Mouse (Mus musculus) forebrain, embryonic 11.5 days (tissue): ENCODE results near the gene Nfkbil1. TPM values are rescaled to one million over a fixed set of nuclear protein-coding genes. Genes with fewer than 3 reads are reported as not detected.

Experiments used
- ATAC-seq: fragments of 200-750 bp; cut with Nextera tagmentation; replicated peaks from 2 replicates; pipeline ENCODE4 v1.8.0; 2017; ENCODE audit warnings: moderate TSS enrichment; ENCODE audit not compliant: low FRiP score
- DNase-seq: peaks from one replicate; pipeline ENCODE4 v3.0.0-alpha.2; 2017; ENCODE audit warnings: low spot score
- H3K27ac ChIP-seq: fragments of 300-500 bp; sonication (generic); 2 replicates; pipeline ENCODE4 v1.5.1; 2014; ENCODE audit warnings: low read depth, low read length
- H3K27me3 ChIP-seq: fragments of 300-500 bp; sonication (generic); 2 replicates; pipeline ENCODE4 v1.6.1; 2014; ENCODE audit warnings: mild to moderate bottlenecking, low read length, mixed read lengths; ENCODE audit not compliant: control insufficient read depth, insufficient read depth
- H3K36me3 ChIP-seq: fragments of 300-500 bp; sonication (generic); 2 replicates; pipeline ENCODE4 v1.6.1; 2014; ENCODE audit warnings: mild to moderate bottlenecking, low read length, moderate library complexity, mixed read lengths; ENCODE audit not compliant: control insufficient read depth, insufficient read depth
- H3K4me1 ChIP-seq: fragments of 300-500 bp; sonication (generic); replicated peaks from 2 replicates; pipeline ENCODE4 v1.6.1; 2014; ENCODE audit warnings: low read length, mixed read lengths; ENCODE audit not compliant: control insufficient read depth, insufficient read depth
- H3K4me2 ChIP-seq: fragments of 300-500 bp; sonication (generic); 2 replicates; pipeline ENCODE4 v1.6.1; 2014; ENCODE audit warnings: low read depth, mild to moderate bottlenecking, low read length, moderate library complexity, mixed read lengths; ENCODE audit not compliant: severe bottlenecking
- H3K4me3 ChIP-seq: fragments of 300-500 bp; sonication (generic); 2 replicates; pipeline ENCODE4 v1.5.1; 2014; ENCODE audit warnings: low read depth, low read length
- H3K9ac ChIP-seq: fragments of 300-500 bp; sonication (generic); 2 replicates; pipeline ENCODE4 v1.6.1; 2014; ENCODE audit warnings: low read length
- H3K9me3 ChIP-seq: fragments of 300-500 bp; sonication (generic); 2 replicates; pipeline ENCODE4 v1.6.1; 2016; ENCODE audit warnings: low read length, mixed read lengths; ENCODE audit not compliant: control insufficient read depth
- WGBS: fragments of 180-500 bp; shearing (Covaris S2); extraction: QIAGEN DNeasy Blood & Tissue Kit; methylation state at CpG from one replicate; pipeline ENCODE4 v1.1.7; 2014; 5-methylcytosine and 5-hydroxymethylcytosine counted together
- polyA plus RNA-seq: library from polyadenylated mRNA; unstranded; fragments of >200 nt; fragmentation: Nextera tagmentation; extraction: Ambion mirVana; gene quantifications from 2 replicates; pipeline ENCODE4 v1.2.1, GENCODE M21; 2014

The Nfkbil1 gene
- polyA plus RNA-seq, 1 experiment from 2014 or later = 4.3 TPM

- Histone ChIP-seq H3K27me3 (no peaks in the 10 kb centered on the region), H3K4me2 (no peak overlapping the region), H3K36me3 (peaks cover 7% of the 10 kb centered on the region; the same call in 1 of the 2 replicates), H3K27ac (no peak overlapping the region), H3K4me1 (no peaks in the 10 kb centered on the region), H3K9ac (no peak overlapping the region), H3K9me3 (no peaks in the 10 kb centered on the region), H3K4me3 (no peak overlapping the region)
- 83% methylated on average over 1 of the region's 1 CpGs for WGBS
- ATAC-seq (no peak), DNase-seq (no peak)
Measured at GRCm38 (mm10) chr17:35257378-35257777, 21.8 kb upstream of the Nfkbil1 start.

DNA sequence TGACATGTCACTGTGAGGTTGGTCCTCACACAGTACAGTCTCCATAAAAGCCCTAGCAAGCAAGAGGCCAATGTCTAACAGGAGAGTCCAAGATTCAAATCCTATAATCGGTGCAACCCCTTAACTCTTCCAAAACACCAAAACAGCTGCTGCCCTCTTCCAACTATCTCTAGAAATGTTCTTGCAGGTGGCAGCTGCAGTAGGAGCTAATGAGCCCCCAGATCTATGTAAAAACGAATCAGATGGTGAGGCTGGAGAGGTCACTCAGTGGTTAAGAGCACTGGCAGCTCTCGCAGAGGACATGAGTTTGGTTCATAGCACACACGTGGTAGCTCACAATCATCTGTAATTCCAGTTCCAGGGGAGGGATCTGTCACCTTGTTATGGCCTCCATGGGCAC lies 20.1 kb upstream of the Nfkbil1 start:
- no peak overlapping the region for H3K9ac ChIP-seq
- H3K27me3 ChIP-seq = no peaks in the 10 kb centered on the region
- H3K4me2 ChIP-seq = no peak overlapping the region
- DNase-seq = no peak
- H3K4me1 ChIP-seq = no peaks in the 10 kb centered on the region
- H3K9me3 ChIP-seq = no peaks in the 10 kb centered on the region
- peaks cover 19% of the 10 kb centered on the region for H3K36me3 ChIP-seq
- H3K27ac ChIP-seq = no peak overlapping the region
- no peak for ATAC-seq
- no peak overlapping the region for H3K4me3 ChIP-seq
- 65% methylated on average over 4 of the region's 4 CpGs for WGBS

- Histone ChIP-seq H3K4me1 (no peaks in the 10 kb centered on the region), H3K9me3 (no peaks in the 10 kb centered on the region), H3K9ac (no peak overlapping the region), H3K36me3 (peaks cover 22% of the 10 kb centered on the region), H3K27ac (no peak overlapping the region), H3K4me3 (no peak overlapping the region), H3K27me3 (no peaks in the 10 kb centered on the region), H3K4me2 (no peak overlapping the region)
- DNase-seq (no peak), ATAC-seq (no peak)
- WGBS = 75% methylated on average over 3 of the region's 3 CpGs
Measured at GRCm38 (mm10) chr17:35255301-35255700, 19.7 kb upstream of the Nfkbil1 start.

DNA sequence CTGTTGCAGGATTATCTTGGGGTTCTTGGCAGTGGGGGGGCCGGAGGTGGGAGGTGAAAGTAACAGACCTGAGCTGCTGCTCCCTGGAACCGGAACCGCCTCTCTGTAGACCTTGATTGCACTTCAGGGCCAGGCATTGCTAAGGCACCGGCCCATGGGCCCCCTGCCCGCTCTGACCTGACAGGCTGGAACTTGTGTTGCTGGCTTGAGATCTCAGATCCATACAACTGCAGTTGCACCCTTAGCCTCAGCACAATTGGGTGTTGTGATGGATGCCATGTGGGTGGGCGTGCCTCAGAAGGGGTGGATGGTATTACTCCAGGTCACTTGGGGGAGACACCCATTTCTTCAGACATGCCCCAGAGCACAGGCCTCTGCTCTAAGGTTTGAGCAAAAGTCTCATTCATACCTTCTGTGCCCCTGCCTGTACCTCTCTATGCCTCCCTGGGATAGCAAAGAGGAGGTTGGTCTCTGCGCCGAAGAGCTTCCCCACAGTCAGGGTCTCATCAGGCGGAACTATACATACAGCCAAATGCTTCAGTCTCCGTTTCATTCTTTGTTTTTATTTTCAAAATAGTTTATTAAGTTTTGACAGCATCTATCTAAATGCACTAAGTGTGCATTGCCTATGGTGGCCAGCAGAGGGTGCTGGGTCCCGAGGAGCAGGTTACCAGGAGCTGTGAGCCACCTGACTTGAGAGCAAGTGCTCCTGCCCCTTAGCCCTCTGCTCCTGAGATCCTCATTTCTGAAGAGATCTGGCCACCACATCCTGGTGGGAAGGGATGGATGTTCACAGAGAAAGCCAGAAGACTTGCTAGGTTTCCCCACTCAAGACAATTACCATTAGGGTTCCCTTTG lies 18.9 kb upstream of the Nfkbil1 start:
- Histone ChIP-seq H3K27ac (no peak overlapping the region), H3K36me3 (peaks cover 28% of the 10 kb centered on the region), H3K4me2 (no peak overlapping the region), H3K4me1 (no peaks in the 10 kb centered on the region), H3K4me3 (no peak overlapping the region), H3K9me3 (no peaks in the 10 kb centered on the region), H3K9ac (no peak overlapping the region), H3K27me3 (no peaks in the 10 kb centered on the region)
- ATAC-seq (peak; percentile 32; the same call in 1 of the 2 replicates), DNase-seq (peak; percentile 70)
- 60% methylated on average over 11 of the region's 11 CpGs for WGBS

- Histone ChIP-seq H3K9ac (no peak overlapping the region), H3K36me3 (peaks cover 38% of the 10 kb centered on the region), H3K9me3 (no peaks in the 10 kb centered on the region), H3K4me3 (no peak overlapping the region), H3K27ac (no peak overlapping the region), H3K4me1 (no peaks in the 10 kb centered on the region), H3K27me3 (no peaks in the 10 kb centered on the region), H3K4me2 (no peak overlapping the region)
- DNase-seq (no peak), ATAC-seq (peak; percentile 8; the same call in 1 of the 2 replicates)
- WGBS = 88% methylated on average over 32 of the region's 32 CpGs
Measured at GRCm38 (mm10) chr17:35253293-35254093, 17.9 kb upstream of the Nfkbil1 start.

- H3K4me3 ChIP-seq = no peak overlapping the region
- no peaks in the 10 kb centered on the region for H3K4me1 ChIP-seq
- WGBS = 89% methylated on average over 18 of the region's 18 CpGs
- no peak overlapping the region; the same call in 1 of the 2 replicates for H3K9ac ChIP-seq
- ATAC-seq (no peak), DNase-seq (no peak)
- H3K27ac ChIP-seq = no peak overlapping the region
- H3K4me2 ChIP-seq = no peak overlapping the region
- peaks cover 43% of the 10 kb centered on the region for H3K36me3 ChIP-seq
- H3K27me3 ChIP-seq = no peaks in the 10 kb centered on the region
- no peaks in the 10 kb centered on the region for H3K9me3 ChIP-seq
Measured at GRCm38 (mm10) chr17:35252619-35253292, 17.2 kb upstream of the Nfkbil1 start.

DNA sequence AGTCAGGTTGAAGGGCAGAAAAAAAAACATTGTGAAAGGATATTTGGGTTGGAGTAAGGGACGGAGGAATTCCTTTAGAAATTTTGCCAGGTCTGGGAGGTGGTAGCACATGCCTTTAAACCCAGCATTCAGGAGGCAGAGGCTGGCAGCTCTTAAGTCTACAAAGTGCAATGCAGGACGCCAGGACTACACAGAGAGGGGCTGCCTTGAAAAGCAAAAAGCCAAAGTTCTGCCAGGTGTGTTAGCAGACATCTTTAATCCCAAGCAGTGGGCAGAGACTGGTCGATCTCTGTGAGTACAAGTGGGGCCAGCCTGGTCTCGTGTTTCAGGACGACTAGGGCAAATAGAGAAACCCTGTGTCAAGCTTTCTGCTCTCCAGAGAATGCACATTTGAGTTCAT lies 16.4 kb upstream of the Nfkbil1 start:
- H3K9me3 ChIP-seq = no peaks in the 10 kb centered on the region
- DNase-seq = no peak
- no peak for ATAC-seq
- H3K9ac ChIP-seq = no peak overlapping the region
- H3K27me3 ChIP-seq = no peaks in the 10 kb centered on the region
- no peak overlapping the region for H3K27ac ChIP-seq
- no peaks in the 10 kb centered on the region for H3K4me1 ChIP-seq
- no peak overlapping the region for H3K4me3 ChIP-seq
- 81% methylated on average over 5 of the region's 5 CpGs for WGBS
- peaks cover 50% of the 10 kb centered on the region for H3K36me3 ChIP-seq
- H3K4me2 ChIP-seq = no peak overlapping the region

DNA sequence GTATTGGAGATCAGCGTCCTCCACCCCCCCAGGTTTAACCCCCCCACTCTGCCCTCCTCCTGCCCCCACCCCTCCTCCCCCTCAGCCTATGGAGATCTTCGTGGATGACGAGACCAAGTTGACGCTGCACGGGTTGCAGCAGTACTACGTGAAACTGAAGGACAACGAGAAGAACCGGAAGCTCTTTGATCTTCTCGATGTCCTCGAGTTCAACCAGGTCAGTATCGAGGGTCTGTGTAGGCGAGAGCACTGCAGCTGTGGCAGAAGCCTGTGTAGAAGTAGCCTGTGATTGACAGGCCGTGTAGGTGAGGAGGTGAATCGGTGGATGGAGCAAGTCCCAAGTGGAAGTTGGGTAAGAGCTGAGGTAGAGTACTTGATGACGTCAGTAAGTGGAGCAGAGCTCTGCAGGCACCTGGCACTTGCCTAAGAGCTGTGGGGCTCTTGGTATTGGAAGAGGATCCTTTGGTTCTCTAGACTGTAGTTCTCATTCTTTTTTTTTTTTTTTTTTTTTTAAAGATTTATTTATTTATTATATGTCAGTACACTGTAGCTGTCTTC lies 15.6 kb upstream of the Nfkbil1 start:
- H3K4me2 ChIP-seq = no peak overlapping the region
- H3K9ac ChIP-seq = no peak overlapping the region
- no peaks in the 10 kb centered on the region for H3K4me1 ChIP-seq
- no peaks in the 10 kb centered on the region for H3K27me3 ChIP-seq
- 89% methylated on average over 15 of the region's 15 CpGs for WGBS
- no peak for DNase-seq
- ATAC-seq = no peak
- H3K36me3 ChIP-seq = peaks cover 58% of the 10 kb centered on the region
- no peaks in the 10 kb centered on the region for H3K9me3 ChIP-seq
- H3K27ac ChIP-seq = no peak overlapping the region
- no peak overlapping the region for H3K4me3 ChIP-seq
